Mouse (Mus musculus) myocyte (in vitro differentiated cells): ENCODE results near the gene Zdhhc18.

Experiments
- CEBPB ChIP-seq: IDR thresholded peaks from 2 replicates; pipeline ENCODE4 v1.6.1; 2011; ENCODE audit warnings: mild to moderate bottlenecking, moderate library complexity; ENCODE audit not compliant: poor library complexity, insufficient read depth, severe bottlenecking
- MYOG ChIP-seq, 3 experiments: IDR thresholded peaks; one replicate each; pipeline ENCODE4 v1.6.1; 2011; ENCODE audit warnings: control low read depth in 2 of 3, low read depth in 2 of 3, mild to moderate bottlenecking in 2 of 3; ENCODE audit not compliant: insufficient read length in 2 of 3, control insufficient read depth in 1 of 3, insufficient read depth in 1 of 3
- POLR2A ChIP-seq: IDR thresholded peaks from one replicate; pipeline ENCODE4 v1.6.1; 2011; ENCODE audit warnings: low read depth, mild to moderate bottlenecking, control low read depth, moderate library complexity; ENCODE audit not compliant: insufficient read length
- POLR2AphosphoS2 ChIP-seq: IDR thresholded peaks from one replicate; pipeline ENCODE4 v1.6.1; 2011; ENCODE audit warnings: low read depth, control low read depth; ENCODE audit not compliant: insufficient read length
- SRF ChIP-seq: IDR thresholded peaks from one replicate; pipeline ENCODE4 v1.6.1; 2011; ENCODE audit warnings: low read depth; ENCODE audit not compliant: control insufficient read depth, insufficient read length
- TCF12 ChIP-seq: IDR thresholded peaks from one replicate; pipeline ENCODE4 v1.6.1; 2011; ENCODE audit warnings: mild to moderate bottlenecking, control low read depth; ENCODE audit not compliant: poor library complexity, insufficient read depth, severe bottlenecking

DNA sequence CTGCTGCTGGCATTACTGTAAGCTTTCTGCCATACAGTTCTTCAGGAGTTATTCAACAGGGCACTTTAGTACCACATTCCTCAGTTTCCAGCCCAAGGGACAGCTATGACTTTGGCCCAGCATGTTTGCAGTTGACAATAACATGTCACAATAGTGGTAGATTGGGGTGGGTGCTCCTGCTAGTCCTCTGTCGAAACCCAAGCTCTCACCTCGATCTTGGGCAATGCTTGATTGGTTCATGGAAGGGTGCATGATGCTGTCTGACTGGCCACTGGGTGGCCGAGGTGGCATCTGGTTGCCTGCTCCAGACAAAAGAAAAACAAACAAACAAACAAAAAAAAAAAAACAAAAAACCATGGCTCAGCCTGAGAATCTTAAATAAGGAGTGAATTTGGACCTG is 45.4 kb upstream of the Zdhhc18 start:
- no peak for TF ChIP-seq SRF
- no peak for TF ChIP-seq POLR2A
- TF ChIP-seq CEBPB: no peak
- TF ChIP-seq MYOG (IDR thresholded peaks at IDR 0.05; ENCODE audit: control insufficient read depth in 1 of 3, insufficient read depth in 1 of 3, insufficient read length in 2 of 3, low read depth in 2 of 3): no peak
- no peak for TF ChIP-seq TCF12
- TF ChIP-seq POLR2AphosphoS2: no peak
